In genomic region chr9:49757986-49758385, GRCm38 (mm10) we compare ENCODE assay signal across 8 mouse cellular contexts. TPM values are rescaled to one million over a fixed set of nuclear protein-coding genes. Genes with fewer than 3 reads are reported as not detected.
A peak's percentile ranks its signal among the peaks of the same experiment; 100 is the strongest.
DNase-seq lines count a peak whose midpoint lies in the region; ATAC-seq and TF ChIP-seq lines count a peak whose summit lies in the region.

No protein-coding gene starts in this region.

- H3K27me3 ChIP-seq in hindbrain, embryonic 15.5 days, result no peaks in the 10 kb centered on the region
- no peaks in the 10 kb centered on the region for H3K27me3 ChIP-seq in stomach, embryonic 14.5 days (ENCODE audit: control insufficient read depth, insufficient read depth, low read length)

- intact Hi-C loops in gastrocnemius, adult 2 months (cut with DNase I), result no loop called here

- H3K4me1 ChIP-seq in hindbrain, embryonic 15.5 days (replicated peaks), result peaks cover 62% of the 10 kb centered on the region
- H3K4me1 ChIP-seq in stomach, embryonic 14.5 days (ENCODE audit: control insufficient read depth, insufficient read depth, low read length), result peaks cover 4% of the 10 kb centered on the region; the same call in 1 of the 2 replicates

- H3K4me2 ChIP-seq in hindbrain, embryonic 15.5 days, result peak overlapping the region; percentile 24
- H3K4me2 ChIP-seq in stomach, embryonic 14.5 days (replicated peaks; ENCODE audit: low read depth, low read length), result peak overlapping the region; percentile 14

- H3K9me3 ChIP-seq in hindbrain, embryonic 15.5 days, result no peaks in the 10 kb centered on the region
- H3K9me3 ChIP-seq in stomach, embryonic 14.5 days (ENCODE audit: control insufficient read depth, low read depth, low read length), result no peaks in the 10 kb centered on the region

- 19% methylated on average over 12 of the region's 12 CpGs for WGBS in hindbrain, embryonic 15.5 days
- 49% methylated on average over 12 of the region's 12 CpGs for WGBS in stomach, embryonic 14.5 days

- no peak for ATAC-seq in hindbrain, embryonic 15.5 days (ENCODE audit: low FRiP score, low read depth)
- no peak for ATAC-seq in stomach, embryonic 14.5 days (ENCODE audit: insufficient number of reproducible peaks, insufficient read depth, low FRiP score, low read depth)

- H3K27ac ChIP-seq in gastrocnemius, adult 2 months, result no peak overlapping the region
- peak overlapping the region; percentile 75 for H3K27ac ChIP-seq in hindbrain, embryonic 15.5 days (replicated peaks)
- peak overlapping the region; percentile 71; the same call in 1 of the 2 replicates for H3K27ac ChIP-seq in stomach, embryonic 14.5 days (ENCODE audit: low read length)

- H3K36me3 ChIP-seq in hindbrain, embryonic 15.5 days, result no peaks in the 10 kb centered on the region
- H3K36me3 ChIP-seq in stomach, embryonic 14.5 days (ENCODE audit: control insufficient read depth, insufficient read depth, low read length), result no peaks in the 10 kb centered on the region

- H3K9ac ChIP-seq in hindbrain, embryonic 15.5 days, result no peak overlapping the region
- H3K9ac ChIP-seq in stomach, embryonic 14.5 days (replicated peaks; ENCODE audit: low read depth, low read length), result no peak overlapping the region

- no peak for TF ChIP-seq CTCF in gastrocnemius, adult 2 months (IDR thresholded peaks at IDR 0.05)

- peak overlapping the region; percentile 24; the same call in 1 of the 2 replicates for H3K4me3 ChIP-seq in gastrocnemius, adult 2 months
- no peak overlapping the region for H3K4me3 ChIP-seq in hindbrain, embryonic 15.5 days
- H3K4me3 ChIP-seq in stomach, embryonic 14.5 days (ENCODE audit: low read depth, low read length), result no peak overlapping the region

- DNase-seq in gastrocnemius, adult 2 months, result no peak
- DNase-seq in gastrocnemius, adult 18-20 months (ENCODE audit: low spot score), result no peak
- DNase-seq in lung, postnatal 10 days, result peak; percentile 7
- DNase-seq in lung, postnatal 36 days, result no peak
- DNase-seq in urinary bladder, adult 18-20 months (ENCODE audit: low spot score in 2 of 2), result no peak
- no peak for DNase-seq in layer of hippocampus, adult 9-10 months (ENCODE audit: low spot score)

RNA-seq across cellular contexts. Expression of gene Ncam1, which starts 40.7 kb away (rescaled TPM):
- 10 to 100 TPM; 11.6 to 14.6 TPM for total RNA-seq in gastrocnemius, adult 2 months (2021)
- total RNA-seq in gastrocnemius, adult 18-20 months (2021), result 10 to 100 TPM; 10.3 to 12.7 TPM
- polyA plus RNA-seq in hindbrain, embryonic 15.5 days (2015; fragmentation: Nextera tagmentation; extraction: Ambion mirVana), result 442 and 493 TPM in 2 replicates
- polyA plus RNA-seq in stomach, embryonic 14.5 days (2014; fragmentation: Nextera tagmentation; extraction: Ambion mirVana), result 110 and 115 TPM in 2 replicates
